Mouse (Mus musculus) myocyte (in vitro differentiated cells): ENCODE results near the gene Ddx20. TPM values are rescaled to one million over a fixed set of nuclear protein-coding genes. Genes with fewer than 3 reads are reported as not detected.

ENCODE experiments used
- H3K27me3 ChIP-seq: one replicate; pipeline ENCODE4 v1.6.1; 2011; ENCODE audit not compliant: control insufficient read depth, insufficient read depth, insufficient read length
- H3K36me3 ChIP-seq: one replicate; pipeline ENCODE4 v1.6.1; 2011; ENCODE audit not compliant: control insufficient read depth, insufficient read depth
- H3K4me2 ChIP-seq: one replicate; pipeline ENCODE4 v1.6.1; 2011; ENCODE audit warnings: low read depth, control low read depth
- H3K4me3 ChIP-seq: one replicate; pipeline ENCODE4 v1.5.1; 2011; ENCODE audit warnings: mild to moderate bottlenecking, control low read depth, moderate library complexity
- H3K79me2 ChIP-seq: one replicate; pipeline ENCODE4 v1.6.1; 2011; ENCODE audit not compliant: control insufficient read depth, insufficient read depth
- H3ac ChIP-seq: one replicate; pipeline ENCODE4 v1.6.1; 2011; ENCODE audit not compliant: control insufficient read depth, insufficient read length
- CEBPB ChIP-seq: IDR thresholded peaks from 2 replicates; pipeline ENCODE4 v1.6.1; 2011; ENCODE audit warnings: mild to moderate bottlenecking, moderate library complexity; ENCODE audit not compliant: poor library complexity, insufficient read depth, severe bottlenecking
- E2F4 ChIP-seq: IDR thresholded peaks from one replicate; pipeline ENCODE4 v1.6.1; 2011; ENCODE audit warnings: mild to moderate bottlenecking, control low read depth, moderate library complexity; ENCODE audit not compliant: insufficient read depth
- MAX ChIP-seq: IDR thresholded peaks from one replicate; pipeline ENCODE4 v1.6.1; 2011; ENCODE audit warnings: low read depth, mild to moderate bottlenecking, control low read depth
- MYOD1 ChIP-seq, 3 experiments: IDR thresholded peaks; one replicate each; pipeline ENCODE4 v1.6.1; 2011; ENCODE audit warnings: control low read depth in 2 of 3, low read depth in 2 of 3, mild to moderate bottlenecking in 2 of 3, moderate library complexity in 1 of 3; ENCODE audit not compliant: insufficient read length in 2 of 3, control insufficient read depth in 1 of 3
- MYOG ChIP-seq, 3 experiments: IDR thresholded peaks; one replicate each; pipeline ENCODE4 v1.6.1; 2011; ENCODE audit warnings: control low read depth in 2 of 3, low read depth in 2 of 3, mild to moderate bottlenecking in 2 of 3; ENCODE audit not compliant: insufficient read length in 2 of 3, control insufficient read depth in 1 of 3, insufficient read depth in 1 of 3
- POLR2A ChIP-seq: IDR thresholded peaks from one replicate; pipeline ENCODE4 v1.6.1; 2011; ENCODE audit warnings: low read depth, mild to moderate bottlenecking, control low read depth, moderate library complexity; ENCODE audit not compliant: insufficient read length
- POLR2AphosphoS2 ChIP-seq: IDR thresholded peaks from one replicate; pipeline ENCODE4 v1.6.1; 2011; ENCODE audit warnings: low read depth, control low read depth; ENCODE audit not compliant: insufficient read length
- REST ChIP-seq: IDR thresholded peaks from one replicate; pipeline ENCODE4 v1.6.1; 2011; ENCODE audit warnings: mild to moderate bottlenecking, control low read depth, moderate library complexity; ENCODE audit not compliant: insufficient read depth, insufficient read length
- SRF ChIP-seq: IDR thresholded peaks from one replicate; pipeline ENCODE4 v1.6.1; 2011; ENCODE audit warnings: low read depth; ENCODE audit not compliant: control insufficient read depth, insufficient read length
- TCF12 ChIP-seq: IDR thresholded peaks from one replicate; pipeline ENCODE4 v1.6.1; 2011; ENCODE audit warnings: mild to moderate bottlenecking, control low read depth; ENCODE audit not compliant: poor library complexity, insufficient read depth, severe bottlenecking
- TCF3 ChIP-seq: IDR thresholded peaks from one replicate; pipeline ENCODE4 v1.6.1; 2011; ENCODE audit warnings: low read depth, control low read depth; ENCODE audit not compliant: insufficient read length
- USF1 ChIP-seq: IDR thresholded peaks from one replicate; pipeline ENCODE4 v1.6.1; 2011; ENCODE audit warnings: low read depth, mild to moderate bottlenecking, control low read depth, moderate library complexity
- polyA plus RNA-seq: library from polyadenylated mRNA; unstranded; fragments of >200 nt; fragmentation: generic; extraction: Trizol; gene quantifications from one replicate; pipeline ENCODE4 v1.2.1, GENCODE M21; 2012; ENCODE audit warnings: missing spikeins

Gene Ddx20
- polyA plus RNA-seq, 1 experiment: 7.5 TPM

DNA sequence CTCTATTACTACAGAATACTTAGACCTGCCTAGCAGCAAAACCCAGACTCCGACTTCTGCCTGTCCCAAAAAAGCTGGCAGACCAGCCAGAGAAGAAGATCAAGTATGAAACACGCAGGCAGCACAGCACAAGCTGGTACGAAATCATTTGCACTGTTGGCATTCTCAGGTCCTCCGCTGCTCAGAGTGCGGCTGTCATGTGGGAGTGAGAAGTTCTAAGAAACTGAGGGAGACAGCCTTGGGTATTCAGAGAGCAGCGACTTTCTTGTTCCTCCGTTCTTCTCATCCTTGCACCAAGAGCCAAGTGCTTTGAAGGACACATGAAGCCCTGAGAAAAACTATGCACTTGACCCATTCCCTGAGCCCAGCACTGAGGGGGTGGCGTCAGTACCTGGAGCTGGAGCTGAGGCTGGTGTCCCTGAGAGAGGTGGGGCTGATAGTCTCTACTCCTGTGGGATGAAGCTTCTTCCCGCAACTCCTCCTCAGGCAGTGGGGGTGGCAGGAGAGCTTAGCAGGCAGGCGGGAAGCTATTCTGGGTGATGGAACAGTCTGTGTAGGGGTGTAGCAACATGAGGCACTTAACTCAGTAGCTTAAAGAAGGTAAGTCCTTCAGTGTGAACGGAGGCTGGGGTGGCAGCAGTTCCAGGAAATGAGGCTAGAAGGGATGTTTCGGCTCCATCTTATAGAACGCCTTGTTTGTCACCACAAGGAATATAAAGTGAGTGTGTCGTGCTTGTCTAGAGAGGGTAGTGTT lies 6.1 kb upstream of the Ddx20 start:
- H3ac ChIP-seq: no peak overlapping the region
- H3K79me2 ChIP-seq: no peaks in the 10 kb centered on the region
- no peak overlapping the region for H3K4me3 ChIP-seq
- H3K27me3 ChIP-seq: peaks cover 21% of the 10 kb centered on the region
- no peak overlapping the region for H3K4me2 ChIP-seq
- no peak for TF ChIP-seq TCF12
- no peak for TF ChIP-seq CEBPB
- TF ChIP-seq E2F4: no peak
- no peak for TF ChIP-seq POLR2AphosphoS2
- TF ChIP-seq USF1: no peak
- no peak for TF ChIP-seq POLR2A
- no peak for TF ChIP-seq SRF
- no peak for TF ChIP-seq REST
- H3K36me3 ChIP-seq: no peaks in the 10 kb centered on the region

DNA sequence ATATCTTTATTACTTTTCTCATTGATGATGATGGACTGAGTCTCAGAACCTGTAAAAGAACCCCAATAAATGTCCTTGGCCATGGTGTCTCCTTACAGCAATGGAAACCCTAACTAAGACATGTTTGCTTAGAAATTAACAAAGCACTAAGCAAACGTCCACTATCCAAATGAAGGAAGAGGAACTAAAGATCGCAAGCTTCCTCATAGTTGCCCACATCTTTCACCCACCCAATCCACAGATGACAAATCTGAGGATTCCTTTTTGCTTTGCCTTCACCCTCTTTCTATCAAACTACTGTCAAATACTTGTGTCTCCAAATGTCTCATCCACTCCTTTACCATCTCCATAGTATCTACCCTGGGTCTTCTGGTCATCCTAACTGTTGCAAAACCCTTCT lies 1.2 kb upstream of the Ddx20 start:
- H3K36me3 ChIP-seq: peaks cover 7% of the 10 kb centered on the region
- TF ChIP-seq TCF12 (no peak), E2F4 (no peak), MYOD1 (IDR thresholded peaks at IDR 0.05; ENCODE audit: control insufficient read depth in 1 of 3, insufficient read length in 2 of 3, low read depth in 2 of 3) (no peak), USF1 (no peak), POLR2AphosphoS2 (no peak), MAX (no peak), MYOG (IDR thresholded peaks at IDR 0.05; ENCODE audit: control insufficient read depth in 1 of 3, insufficient read depth in 1 of 3, insufficient read length in 2 of 3, low read depth in 2 of 3) (no peak), SRF (no peak), REST (no peak), POLR2A (no peak), TCF3 (no peak), CEBPB (no peak)
- H3ac ChIP-seq: no peak overlapping the region
- H3K4me3 ChIP-seq: peak overlapping the region; percentile 38
- H3K79me2 ChIP-seq: peaks cover 14% of the 10 kb centered on the region
- H3K27me3 ChIP-seq: peaks cover 6% of the 10 kb centered on the region
- H3K4me2 ChIP-seq: no peak overlapping the region

DNA sequence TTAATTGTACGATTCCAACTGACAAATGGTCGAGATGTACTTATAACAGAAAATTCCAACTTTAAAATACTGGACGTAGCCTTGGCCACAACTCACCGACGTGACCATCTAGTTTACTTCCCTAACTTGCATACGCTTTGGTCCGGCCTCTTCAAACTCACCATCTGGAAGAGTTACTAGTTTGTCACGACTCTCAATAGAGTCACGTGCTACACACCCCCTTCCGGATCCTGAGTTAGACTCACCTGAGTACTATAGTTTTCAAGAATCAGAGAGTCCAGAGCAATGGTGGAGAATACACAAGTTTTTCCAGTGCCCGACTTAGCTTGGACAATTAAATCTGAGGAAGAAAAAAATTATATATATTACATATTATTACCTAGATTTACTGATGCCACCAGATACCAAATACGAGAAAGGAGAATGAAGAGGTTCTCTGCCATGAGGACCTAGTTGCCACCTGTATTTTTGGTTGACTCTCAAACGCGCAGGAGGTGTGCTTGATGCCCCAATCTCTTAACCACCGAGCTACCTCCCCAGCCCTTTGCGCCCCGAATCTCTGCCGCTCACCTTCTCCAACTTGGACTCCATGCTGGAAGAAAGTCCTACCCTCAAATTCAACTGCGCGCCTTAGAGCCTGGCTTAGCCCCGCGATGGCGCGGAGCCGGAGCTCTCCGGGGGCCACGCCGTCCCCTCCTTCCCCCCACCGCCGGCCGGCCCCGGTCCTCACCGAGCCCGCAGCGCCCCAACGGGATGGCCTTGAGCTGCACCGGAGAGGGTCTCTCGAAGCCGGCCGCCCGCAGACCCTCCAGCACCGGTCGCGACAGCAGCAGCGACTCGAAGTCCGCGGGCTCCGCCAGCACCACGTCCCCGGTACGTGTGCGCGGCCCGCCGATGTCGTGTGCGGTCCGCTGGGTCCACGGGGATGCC lies 715 bp downstream of the Ddx20 start:
- Histone ChIP-seq H3ac (peak overlapping the region; percentile 86), H3K79me2 (peaks cover 14% of the 10 kb centered on the region), H3K36me3 (peaks cover 16% of the 10 kb centered on the region), H3K4me2 (peak overlapping the region; percentile 82), H3K4me3 (peak overlapping the region; percentile 38), H3K27me3 (no peaks in the 10 kb centered on the region)
- TF ChIP-seq TCF12 (no peak), USF1 (no peak), SRF (no peak), TCF3 (no peak), MYOG (IDR thresholded peaks at IDR 0.05; ENCODE audit: control insufficient read depth in 1 of 3, insufficient read depth in 1 of 3, insufficient read length in 2 of 3, low read depth in 2 of 3) (no peak), MAX (no peak), POLR2AphosphoS2 (no peak), E2F4 (no peak), REST (no peak), CEBPB (no peak), MYOD1 (IDR thresholded peaks at IDR 0.05; ENCODE audit: control insufficient read depth in 1 of 3, insufficient read length in 2 of 3, low read depth in 2 of 3) (no peak), POLR2A (no peak)

DNA sequence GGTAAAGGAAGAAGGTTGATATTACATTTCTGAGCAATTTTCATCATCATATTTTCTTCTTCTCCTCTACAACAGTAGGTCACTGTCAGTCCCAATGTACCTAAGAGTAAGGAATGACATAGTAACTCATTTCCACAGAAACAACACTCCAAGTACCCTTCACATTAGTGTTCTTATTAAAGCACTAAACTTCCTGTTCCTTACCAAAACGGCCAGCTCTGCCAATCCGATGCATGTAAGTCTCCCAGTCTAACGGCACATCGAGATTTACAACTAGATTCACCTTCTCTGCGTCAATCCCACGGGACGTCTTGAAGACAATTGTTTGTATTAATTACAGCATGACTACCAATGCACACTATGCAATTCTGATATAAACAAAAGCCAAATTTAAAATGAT lies 7.0 kb downstream of the Ddx20 start:
- no peaks in the 10 kb centered on the region for H3K27me3 ChIP-seq
- no peaks in the 10 kb centered on the region for H3K79me2 ChIP-seq
- H3ac ChIP-seq: no peak overlapping the region
- peaks cover 43% of the 10 kb centered on the region for H3K36me3 ChIP-seq
- no peak overlapping the region for H3K4me2 ChIP-seq
- TF ChIP-seq E2F4: no peak
- no peak for TF ChIP-seq MYOD1 (IDR thresholded peaks at IDR 0.05; ENCODE audit: control insufficient read depth in 1 of 3, insufficient read length in 2 of 3, low read depth in 2 of 3)
- TF ChIP-seq POLR2A: no peak
- no peak for TF ChIP-seq TCF12
- TF ChIP-seq SRF: no peak
- TF ChIP-seq USF1: no peak
- TF ChIP-seq MYOG (IDR thresholded peaks at IDR 0.05; ENCODE audit: control insufficient read depth in 1 of 3, insufficient read depth in 1 of 3, insufficient read length in 2 of 3, low read depth in 2 of 3): no peak
- no peak for TF ChIP-seq POLR2AphosphoS2
- no peak for TF ChIP-seq TCF3
- TF ChIP-seq MAX: no peak
- TF ChIP-seq REST: no peak
- no peak for TF ChIP-seq CEBPB
- no peak overlapping the region for H3K4me3 ChIP-seq
